Mouse (Mus musculus): Measurements from ENCODE around the gene Incenp. TPM values are rescaled to one million over a fixed set of nuclear protein-coding genes. Genes with fewer than 3 reads are reported as not detected.

Incenp gene
- total RNA-seq, 2 experiments from 2014 or later = 14.0 to 14.1 TPM

Small RNAs within 50 kb of the gene (microRNA-seq; reads per million reads assigned to microRNA genes)
- gene Gm22369 (0 reads per million in 2 experiments), gene Gm24484 (0 reads per million in 2 experiments)

Other genes with a start within 250 kb of the Incenp start
- gene Scgb2a2, start 52.0 kb downstream of the Incenp start, total RNA-seq (2021) = not detected
- gene Fth1, start 81.0 kb upstream of the Incenp start, total RNA-seq (2021) = 1,000 to 10,000 TPM; 2,856 to 3,180 TPM
- under 1 TPM; 0.52 to 0.58 TPM for gene Best1, start 102.1 kb upstream of the Incenp start, total RNA-seq (2021)
- gene Rab3il1, start 102.1 kb upstream of the Incenp start, total RNA-seq (2021) = 10 to 100 TPM in 1 of 2 experiments, 1 to 10 TPM in 1; 8.9 to 10.4 TPM
- 10 to 100 TPM; 24.3 to 24.5 TPM for gene Fads3, start 142.0 kb upstream of the Incenp start, total RNA-seq (2021)
- gene Fads2, start 202.2 kb upstream of the Incenp start, total RNA-seq (2021) = 100 to 1,000 TPM; 151 to 155 TPM